Comparison of ENCODE assay signal across 26 mouse cellular contexts in the genomic region with DNA sequence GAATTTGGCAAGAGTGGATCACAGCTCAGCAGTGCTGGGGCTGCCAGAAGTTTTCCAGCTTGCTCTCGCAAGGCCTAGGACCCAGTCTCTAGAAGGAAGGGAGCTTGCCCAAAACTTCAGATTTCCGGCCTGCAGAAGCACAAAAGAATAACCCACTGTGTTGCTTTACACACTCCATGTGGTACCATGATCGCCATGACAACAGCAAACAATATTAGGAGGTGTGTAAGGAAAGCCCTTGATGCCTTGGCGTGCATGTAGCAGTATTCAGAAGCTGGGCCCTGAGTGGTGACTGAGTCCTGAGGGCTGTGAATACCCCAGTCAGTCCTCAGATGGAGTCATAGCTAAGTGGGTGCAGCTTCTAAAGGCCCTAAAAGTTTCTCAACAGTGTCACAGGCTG.
DNase-seq lines count a peak whose midpoint lies in the region; ATAC-seq and TF ChIP-seq lines count a peak whose summit lies in the region.
"Had no signal": no experiment of that assay in that cellular context is flagged by ENCODE, and none has a peak within 500 bp of the region (broad histone marks: within the 10 kb centered on the region; RNA-seq: fewer than 3 reads in every experiment).

No protein-coding gene starts in this region.

- no peak for DNase-seq in embryonic facial prominence, embryonic 14.5 days (ENCODE audit: low spot score)
- DNase-seq in embryonic facial prominence, embryonic 10.5 days (ENCODE audit: low spot score): no peak
- DNase-seq in forebrain, embryonic 14.5 days (ENCODE audit: low spot score): peak; percentile 48
- DNase-seq in lung, postnatal 0 days (ENCODE audit: low spot score): peak; percentile 8
- DNase-seq in lung, postnatal 4 days: no peak
- peak; percentile 22 for DNase-seq in R1 (ENCODE audit: low read depth, low spot score)
- no peak for DNase-seq in ovary, postnatal 14 days (ENCODE audit: low spot score)
- DNase-seq: adrenal gland, postnatal 10 days; adrenal gland, postnatal 36 days; cerebellum, adult 11 months; cerebellum, adult 2 months; cerebellum, adult 9-11 months; cerebellum, postnatal 25 days; gastrocnemius, postnatal 10 days; gastrocnemius, postnatal 36 days; heart, adult 2 months; heart, postnatal 14 days; heart, postnatal 4 days had no signal

- no peak for TF ChIP-seq EP300 in lung, postnatal 0 days (IDR thresholded peaks at IDR 0.05)

- no peaks in the 10 kb centered on the region for H3K9me3 ChIP-seq in embryonic facial prominence, embryonic 14.5 days (ENCODE audit: control insufficient read depth, low read length)
- H3K9me3 ChIP-seq in embryonic facial prominence, embryonic 10.5 days: no peaks in the 10 kb centered on the region
- no peaks in the 10 kb centered on the region for H3K9me3 ChIP-seq in forebrain, embryonic 14.5 days (replicated peaks; ENCODE audit: control insufficient read depth, low read length)
- no peaks in the 10 kb centered on the region for H3K9me3 ChIP-seq in forebrain, embryonic 12.5 days
- no peaks in the 10 kb centered on the region for H3K9me3 ChIP-seq in lung, postnatal 0 days (ENCODE audit: low read length)
- H3K9me3 ChIP-seq: embryonic facial prominence, embryonic 13.5 days; heart, embryonic 10.5 days; heart, embryonic 13.5 days had no signal

- peaks cover 9% of the 10 kb centered on the region; the same call in 1 of the 2 replicates for H3K4me1 ChIP-seq in embryonic facial prominence, embryonic 14.5 days (ENCODE audit: control insufficient read depth, insufficient read depth, low read length)
- peaks cover 22% of the 10 kb centered on the region for H3K4me1 ChIP-seq in embryonic facial prominence, embryonic 10.5 days
- peaks cover 12% of the 10 kb centered on the region for H3K4me1 ChIP-seq in forebrain, embryonic 14.5 days (ENCODE audit: control insufficient read depth, insufficient read depth, low read length)
- peaks cover 29% of the 10 kb centered on the region for H3K4me1 ChIP-seq in forebrain, embryonic 12.5 days
- H3K4me1 ChIP-seq in lung, postnatal 0 days (ENCODE audit: insufficient read depth, low read depth, low read length): peaks cover 5% of the 10 kb centered on the region; the same call in 1 of the 2 replicates

- no peak overlapping the region for H3K27ac ChIP-seq in embryonic facial prominence, embryonic 14.5 days (replicated peaks; ENCODE audit: low read depth, low read length)
- no peak overlapping the region for H3K27ac ChIP-seq in embryonic facial prominence, embryonic 10.5 days (replicated peaks)
- no peak overlapping the region for H3K27ac ChIP-seq in forebrain, embryonic 14.5 days (ENCODE audit: low read depth, low read length)
- H3K27ac ChIP-seq in forebrain, embryonic 12.5 days: no peak overlapping the region
- no peak overlapping the region for H3K27ac ChIP-seq in lung, postnatal 0 days (ENCODE audit: low read length)
- H3K27ac ChIP-seq: embryonic facial prominence, embryonic 13.5 days; heart, adult 2 months; heart, embryonic 10.5 days; heart, embryonic 13.5 days; hindbrain, embryonic 14.5 days; hindbrain, postnatal 0 days had no signal

- no peak overlapping the region for H3K4me2 ChIP-seq in embryonic facial prominence, embryonic 14.5 days (ENCODE audit: low read depth, low read length)
- no peak overlapping the region for H3K4me2 ChIP-seq in forebrain, embryonic 14.5 days (ENCODE audit: low read length)
- H3K4me2 ChIP-seq in forebrain, embryonic 12.5 days: no peak overlapping the region
- H3K4me2 ChIP-seq in lung, postnatal 0 days (replicated peaks; ENCODE audit: low read depth, low read length): no peak overlapping the region
- H3K4me2 ChIP-seq: embryonic facial prominence, embryonic 13.5 days; heart, embryonic 13.5 days; hindbrain, embryonic 14.5 days had no signal

- H3K9ac ChIP-seq in embryonic facial prominence, embryonic 14.5 days (ENCODE audit: low read depth, low read length): no peak overlapping the region
- H3K9ac ChIP-seq in forebrain, embryonic 14.5 days (ENCODE audit: low read length): no peak overlapping the region
- no peak overlapping the region for H3K9ac ChIP-seq in forebrain, embryonic 12.5 days
- no peak overlapping the region for H3K9ac ChIP-seq in lung, postnatal 0 days (replicated peaks; ENCODE audit: low read depth)
- H3K9ac ChIP-seq: embryonic facial prominence, embryonic 13.5 days; heart, embryonic 13.5 days; hindbrain, embryonic 14.5 days had no signal

- WGBS in embryonic facial prominence, embryonic 14.5 days: 84% methylated on average over 4 of the region's 4 CpGs
- WGBS in embryonic facial prominence, embryonic 10.5 days: 77% methylated on average over 4 of the region's 4 CpGs
- WGBS in forebrain, embryonic 14.5 days: 41% methylated on average over 4 of the region's 4 CpGs
- WGBS in forebrain, embryonic 12.5 days: 55% methylated on average over 4 of the region's 4 CpGs
- WGBS in lung, postnatal 0 days: 75% methylated on average over 4 of the region's 4 CpGs

- H3K4me3 ChIP-seq in embryonic facial prominence, embryonic 14.5 days (ENCODE audit: low read depth, low read length): no peak overlapping the region
- H3K4me3 ChIP-seq in embryonic facial prominence, embryonic 10.5 days: no peak overlapping the region
- H3K4me3 ChIP-seq in forebrain, embryonic 14.5 days (ENCODE audit: low read depth, low read length): no peak overlapping the region
- H3K4me3 ChIP-seq in forebrain, embryonic 12.5 days (replicated peaks): no peak overlapping the region
- no peak overlapping the region for H3K4me3 ChIP-seq in lung, postnatal 0 days (ENCODE audit: low read depth, low read length)
- H3K4me3 ChIP-seq: embryonic facial prominence, embryonic 13.5 days; heart, adult 2 months; heart, embryonic 10.5 days; heart, embryonic 13.5 days had no signal

- H3K36me3 ChIP-seq in embryonic facial prominence, embryonic 14.5 days (ENCODE audit: control insufficient read depth, insufficient read depth, low read length): no peaks in the 10 kb centered on the region
- H3K36me3 ChIP-seq in embryonic facial prominence, embryonic 10.5 days (replicated peaks): no peaks in the 10 kb centered on the region
- H3K36me3 ChIP-seq in forebrain, embryonic 14.5 days (ENCODE audit: control insufficient read depth, insufficient read depth, low read length): no peaks in the 10 kb centered on the region
- no peaks in the 10 kb centered on the region for H3K36me3 ChIP-seq in forebrain, embryonic 12.5 days (replicated peaks)
- H3K36me3 ChIP-seq in lung, postnatal 0 days (ENCODE audit: insufficient read depth, low read length): no peaks in the 10 kb centered on the region
- H3K36me3 ChIP-seq: embryonic facial prominence, embryonic 13.5 days; heart, embryonic 10.5 days; heart, embryonic 13.5 days had no signal

- H3K27me3 ChIP-seq in embryonic facial prominence, embryonic 14.5 days (replicated peaks; ENCODE audit: control insufficient read depth, insufficient read depth, low read length): no peaks in the 10 kb centered on the region
- no peaks in the 10 kb centered on the region for H3K27me3 ChIP-seq in embryonic facial prominence, embryonic 10.5 days (replicated peaks; ENCODE audit: low read depth, poor library complexity, severe bottlenecking)
- no peaks in the 10 kb centered on the region for H3K27me3 ChIP-seq in forebrain, embryonic 14.5 days (replicated peaks; ENCODE audit: control insufficient read depth, insufficient read depth, low read length)
- no peaks in the 10 kb centered on the region for H3K27me3 ChIP-seq in forebrain, embryonic 12.5 days
- H3K27me3 ChIP-seq in lung, postnatal 0 days (replicated peaks; ENCODE audit: insufficient read depth, low read length): no peaks in the 10 kb centered on the region
- H3K27me3 ChIP-seq: embryonic facial prominence, embryonic 13.5 days; heart, embryonic 13.5 days had no signal

- ATAC-seq in embryonic facial prominence, embryonic 14.5 days (ENCODE audit: low read depth): peak; percentile 22; the same call in 1 of the 2 replicates
- ATAC-seq in forebrain, embryonic 14.5 days: no peak
- ATAC-seq in forebrain, embryonic 12.5 days (ENCODE audit: low FRiP score): no peak
- 0 out of 2 replicates have a peak, but pooled peaks have one; percentile 11 for ATAC-seq in lung, postnatal 0 days
- ATAC-seq: hindbrain, postnatal 0 days; inflammation-experienced regulatory T-cells, adult 6 months; intestine, embryonic 16.5 days had no signal

- no peak for TF ChIP-seq CTCF in lung, postnatal 0 days (IDR thresholded peaks at IDR 0.05)

Comparison
In these comparisons a context has a peak if more than half of its experiments do, and no peak if none do; other contexts are left out.
1. DNase-seq: peak in forebrain, embryonic 14.5 days (single experiment), lung, postnatal 0 days (single experiment) and R1 (single experiment); none in embryonic facial prominence, embryonic 14.5 days (single experiment), embryonic facial prominence, embryonic 10.5 days (single experiment), lung, postnatal 4 days (0 of 2) and ovary, postnatal 14 days (single experiment).
2. ATAC-seq: peak in embryonic facial prominence, embryonic 14.5 days (single experiment) and lung, postnatal 0 days (single experiment); none in forebrain, embryonic 14.5 days (single experiment) and forebrain, embryonic 12.5 days (single experiment).